Mouse (Mus musculus): ENCODE measurements around the gene Adh6a. TPM values are rescaled to one million over a fixed set of nuclear protein-coding genes. Genes with fewer than 3 reads are reported as not detected.

Adh6a gene
- total and polyA plus RNA-seq, 3 experiments: not detected

DNA sequence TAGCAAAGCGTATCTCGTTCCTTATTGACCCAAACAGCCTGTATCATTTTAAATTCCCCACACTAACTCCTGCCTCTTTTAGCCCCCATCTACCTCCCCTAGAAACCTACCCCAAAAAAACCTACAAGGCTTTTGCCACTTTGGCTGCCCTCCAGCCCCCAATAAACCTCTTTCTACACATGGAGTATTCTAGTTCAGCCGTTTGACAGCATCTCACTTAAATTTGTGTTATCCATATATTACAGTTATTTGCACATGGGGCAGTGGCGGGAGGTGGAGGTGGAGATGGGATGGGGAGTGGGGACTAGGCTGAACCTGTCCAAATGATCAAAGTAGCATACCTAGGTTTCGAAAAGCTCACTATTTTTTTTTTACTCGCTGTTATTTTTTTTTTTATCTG, 12.4 kb downstream of the Adh6a start:
- WGBS: 89% methylated on average over 6 of the region's 6 CpGs
- H3K27me3 ChIP-seq (ENCODE audit: control insufficient read depth, insufficient read depth, low read length): no peaks in the 10 kb centered on the region
- intact Hi-C loops (cut with DNase I): no loop called here
- TF ChIP-seq POLR2A (IDR thresholded peaks at IDR 0.05; ENCODE audit: insufficient read depth, low read depth, low read length): no peak
- no peak for TF ChIP-seq EP300 (IDR thresholded peaks at IDR 0.05; ENCODE audit: insufficient read depth, low read depth, low read length)
- TF ChIP-seq CTCF (IDR thresholded peaks at IDR 0.05): no peak
- H3K27ac ChIP-seq: no peak overlapping the region
- H3K4me1 ChIP-seq (ENCODE audit: control insufficient read depth, insufficient read depth, low read length): no peaks in the 10 kb centered on the region
- no peak overlapping the region for H3K9ac ChIP-seq (ENCODE audit: low read depth, low read length)
- H3K36me3 ChIP-seq (ENCODE audit: control insufficient read depth, insufficient read depth, low read length): no peaks in the 10 kb centered on the region
- no peaks in the 10 kb centered on the region for H3K79me2 ChIP-seq (replicated peaks; ENCODE audit: control insufficient read depth, insufficient read depth, low read length)
- no peak for DNase-seq
- no peak overlapping the region for H3K4me3 ChIP-seq

DNA sequence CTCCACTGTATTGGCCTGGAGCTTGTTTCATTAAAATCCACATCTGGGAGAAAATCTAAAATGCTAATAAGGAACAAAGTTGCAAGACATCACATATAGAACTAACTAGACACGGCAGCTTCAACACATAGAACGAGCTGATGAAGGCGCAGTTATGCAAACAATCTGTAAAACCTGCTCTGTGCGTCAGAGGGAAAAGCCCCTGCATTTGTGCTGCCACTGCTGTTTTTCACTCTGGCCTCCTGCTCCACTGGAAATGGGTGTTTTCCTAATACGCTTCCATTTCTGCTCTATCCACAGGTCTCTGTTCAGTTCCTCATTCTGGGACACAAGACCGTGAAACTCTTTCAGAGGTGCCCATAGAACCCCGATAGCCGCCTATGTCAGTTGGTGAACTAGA, 20.8 kb downstream of the Adh6a start:
- Histone ChIP-seq H3K36me3 (ENCODE audit: control insufficient read depth, insufficient read depth, low read length) (no peaks in the 10 kb centered on the region), H3K79me2 (replicated peaks; ENCODE audit: control insufficient read depth, insufficient read depth, low read length) (no peaks in the 10 kb centered on the region), H3K9ac (ENCODE audit: low read depth, low read length) (no peak overlapping the region), H3K4me3 (no peak overlapping the region), H3K4me1 (ENCODE audit: control insufficient read depth, insufficient read depth, low read length) (no peaks in the 10 kb centered on the region), H3K27ac (no peak overlapping the region), H3K27me3 (ENCODE audit: control insufficient read depth, insufficient read depth, low read length) (no peaks in the 10 kb centered on the region)
- 88% methylated on average over 8 of the region's 8 CpGs for WGBS
- no peak for DNase-seq
- TF ChIP-seq CTCF (IDR thresholded peaks at IDR 0.05) (no peak), EP300 (IDR thresholded peaks at IDR 0.05; ENCODE audit: insufficient read depth, low read depth, low read length) (no peak), POLR2A (IDR thresholded peaks at IDR 0.05; ENCODE audit: insufficient read depth, low read depth, low read length) (no peak)
- intact Hi-C loops (cut with DNase I): no loop called here

DNA sequence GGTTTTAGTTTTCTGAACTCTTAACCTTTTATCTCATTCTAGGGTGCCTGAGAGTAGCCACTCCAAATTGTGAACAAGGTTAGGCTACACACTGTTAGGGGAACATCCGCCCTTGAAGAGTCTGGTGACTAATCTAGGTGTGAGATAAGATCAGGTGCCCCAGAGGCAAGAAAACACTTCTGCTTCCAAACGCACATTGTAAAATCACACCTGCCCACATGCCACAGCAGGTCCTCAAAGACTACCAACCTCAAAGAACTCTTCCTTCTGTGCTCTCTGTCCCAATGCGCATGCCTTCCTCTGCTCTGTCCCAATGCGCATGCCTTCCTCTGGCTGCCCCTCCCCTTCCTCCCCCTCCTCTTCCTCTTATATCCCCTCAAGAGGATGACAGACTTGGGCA, 21.2 kb downstream of the Adh6a start:
- Histone ChIP-seq H3K27ac (no peak overlapping the region), H3K36me3 (ENCODE audit: control insufficient read depth, insufficient read depth, low read length) (no peaks in the 10 kb centered on the region), H3K79me2 (replicated peaks; ENCODE audit: control insufficient read depth, insufficient read depth, low read length) (no peaks in the 10 kb centered on the region), H3K9ac (ENCODE audit: low read depth, low read length) (no peak overlapping the region), H3K4me3 (no peak overlapping the region), H3K4me1 (ENCODE audit: control insufficient read depth, insufficient read depth, low read length) (no peaks in the 10 kb centered on the region), H3K27me3 (ENCODE audit: control insufficient read depth, insufficient read depth, low read length) (no peaks in the 10 kb centered on the region)
- WGBS: 75% methylated on average over 4 of the region's 4 CpGs
- no peak for TF ChIP-seq POLR2A (IDR thresholded peaks at IDR 0.05; ENCODE audit: insufficient read depth, low read depth, low read length)
- TF ChIP-seq EP300 (IDR thresholded peaks at IDR 0.05; ENCODE audit: insufficient read depth, low read depth, low read length): no peak
- TF ChIP-seq CTCF (IDR thresholded peaks at IDR 0.05): no peak
- DNase-seq: no peak
- intact Hi-C loops (cut with DNase I): no loop called here

DNA sequence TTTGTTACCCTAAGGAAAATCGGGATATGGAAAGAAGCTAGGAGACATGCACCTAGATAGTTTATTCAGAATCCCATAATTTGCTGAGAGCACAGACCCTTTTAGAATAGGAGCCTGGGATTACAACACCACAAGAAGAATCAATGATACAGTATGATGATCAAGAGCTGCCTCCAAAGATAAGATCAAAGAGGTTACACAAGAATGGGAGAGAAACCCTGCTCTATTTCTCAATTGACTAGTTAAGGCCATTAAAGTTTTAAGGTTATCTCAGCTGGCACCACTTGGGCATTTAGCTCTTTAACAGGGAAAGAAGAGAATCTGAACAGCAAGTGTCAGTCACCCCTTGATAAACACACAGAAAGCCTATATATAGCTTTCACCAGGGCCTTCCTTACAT, 22.5 kb downstream of the Adh6a start:
- intact Hi-C loops (cut with DNase I): no loop called here

DNA sequence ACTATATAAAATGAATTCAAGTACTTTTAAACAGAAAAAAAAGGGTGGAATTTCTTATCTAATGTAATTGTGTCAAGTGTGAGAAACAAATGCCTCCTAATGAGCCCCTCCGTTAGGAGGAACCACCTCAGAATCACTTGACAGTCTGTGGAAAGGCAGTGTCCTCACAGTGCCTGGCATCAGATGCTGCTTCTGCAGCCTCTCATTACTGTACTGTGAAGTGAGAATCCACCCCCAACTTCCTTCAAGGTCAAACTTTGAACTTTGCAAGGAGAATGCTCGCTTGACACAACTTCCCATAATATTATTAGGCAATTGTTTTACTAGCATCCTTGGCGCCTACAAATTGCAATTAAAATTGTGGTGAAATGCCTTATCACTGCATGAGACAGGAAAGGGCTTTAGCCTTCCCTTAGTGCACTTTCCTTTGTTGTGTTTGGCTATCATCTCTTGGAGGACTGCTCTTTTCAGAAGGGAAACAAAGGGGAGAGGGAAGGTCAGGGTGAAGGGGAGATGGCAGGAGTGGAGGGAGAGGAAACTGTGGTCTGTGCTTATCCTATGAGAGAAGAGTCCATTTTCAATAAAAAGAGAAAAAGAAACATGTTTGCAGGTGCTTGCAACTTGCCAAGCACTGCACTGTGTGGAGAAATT, 23.1 kb downstream of the Adh6a start:
- H3K4me1 ChIP-seq (ENCODE audit: control insufficient read depth, insufficient read depth, low read length): no peaks in the 10 kb centered on the region
- no peak for TF ChIP-seq CTCF (IDR thresholded peaks at IDR 0.05)
- TF ChIP-seq POLR2A (IDR thresholded peaks at IDR 0.05; ENCODE audit: insufficient read depth, low read depth, low read length): no peak
- TF ChIP-seq EP300 (IDR thresholded peaks at IDR 0.05; ENCODE audit: insufficient read depth, low read depth, low read length): no peak
- WGBS: 36% methylated on average over 3 of the region's 3 CpGs
- no peak overlapping the region for H3K9ac ChIP-seq (ENCODE audit: low read depth, low read length)
- no peak for DNase-seq
- H3K27ac ChIP-seq: no peak overlapping the region
- no peak overlapping the region for H3K4me3 ChIP-seq
- H3K79me2 ChIP-seq (replicated peaks; ENCODE audit: control insufficient read depth, insufficient read depth, low read length): no peaks in the 10 kb centered on the region
- intact Hi-C loops (cut with DNase I): no loop called here
- no peaks in the 10 kb centered on the region for H3K36me3 ChIP-seq (ENCODE audit: control insufficient read depth, insufficient read depth, low read length)
- H3K27me3 ChIP-seq (ENCODE audit: control insufficient read depth, insufficient read depth, low read length): no peaks in the 10 kb centered on the region

More for the DNA sequence above, 22.5 kb downstream of the Adh6a start:
- WGBS: 88% methylated on average over 1 of the region's 1 CpGs
- no peak for DNase-seq
- Histone ChIP-seq H3K4me3 (no peak overlapping the region), H3K4me1 (ENCODE audit: control insufficient read depth, insufficient read depth, low read length) (no peaks in the 10 kb centered on the region), H3K9ac (ENCODE audit: low read depth, low read length) (no peak overlapping the region), H3K36me3 (ENCODE audit: control insufficient read depth, insufficient read depth, low read length) (no peaks in the 10 kb centered on the region), H3K27me3 (ENCODE audit: control insufficient read depth, insufficient read depth, low read length) (no peaks in the 10 kb centered on the region), H3K79me2 (replicated peaks; ENCODE audit: control insufficient read depth, insufficient read depth, low read length) (no peaks in the 10 kb centered on the region), H3K27ac (no peak overlapping the region)
- no peak for TF ChIP-seq POLR2A (IDR thresholded peaks at IDR 0.05; ENCODE audit: insufficient read depth, low read depth, low read length)
- no peak for TF ChIP-seq EP300 (IDR thresholded peaks at IDR 0.05; ENCODE audit: insufficient read depth, low read depth, low read length)
- no peak for TF ChIP-seq CTCF (IDR thresholded peaks at IDR 0.05)

DNA sequence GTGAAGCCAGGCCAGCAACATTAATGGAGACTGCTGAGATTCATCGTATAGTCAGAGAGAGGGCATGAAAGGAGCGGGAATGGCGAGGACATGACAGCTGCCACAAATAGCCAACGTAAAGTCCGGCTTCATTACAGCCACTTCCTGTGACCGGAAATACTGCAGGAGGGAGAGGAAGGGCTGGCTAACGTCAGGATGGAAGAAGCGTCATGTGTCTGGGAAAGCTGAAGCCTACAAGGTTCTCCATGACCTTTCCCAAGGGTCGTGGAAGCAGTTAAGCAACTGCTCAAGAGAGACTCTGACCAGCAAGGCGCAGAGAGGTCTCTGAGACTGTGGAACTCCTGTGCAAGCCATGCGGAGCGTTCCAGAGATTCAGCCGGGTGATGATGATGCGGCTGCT, 28.4 kb downstream of the Adh6a start, which contains the start of gene Adh6b:
Adh6b (plus strand) TSS at position 305 of the 400 bp plus-strand sequence.
- H3K27me3 ChIP-seq (ENCODE audit: control insufficient read depth, insufficient read depth, low read length): no peaks in the 10 kb centered on the region
- H3K36me3 ChIP-seq (ENCODE audit: control insufficient read depth, insufficient read depth, low read length): no peaks in the 10 kb centered on the region
- intact Hi-C loops (cut with DNase I): no loop called here
- no peak for DNase-seq
- H3K79me2 ChIP-seq (replicated peaks; ENCODE audit: control insufficient read depth, insufficient read depth, low read length): no peaks in the 10 kb centered on the region
- TF ChIP-seq CTCF (IDR thresholded peaks at IDR 0.05) (no peak), EP300 (IDR thresholded peaks at IDR 0.05; ENCODE audit: insufficient read depth, low read depth, low read length) (no peak), POLR2A (IDR thresholded peaks at IDR 0.05; ENCODE audit: insufficient read depth, low read depth, low read length) (no peak)
- WGBS: 52% methylated on average over 14 of the region's 14 CpGs
- no peak within 1 kb of the TSS for H3K4me3 ChIP-seq
- no peak within 1 kb of the TSS for H3K9ac ChIP-seq (ENCODE audit: low read depth, low read length)
- H3K27ac ChIP-seq: no peak within 1 kb of the TSS
- H3K4me1 ChIP-seq (ENCODE audit: control insufficient read depth, insufficient read depth, low read length): peaks cover 2% of the 10 kb centered on the region
